Mouse (Mus musculus) A20 (cell line): ENCODE measurements at regions not wholly inside any gene's neighbourhood (a gene's known extent, or its start where the extent isn't known, plus 50 kb on each side); places are given as distances from the start of the nearest gene placed in this dataset.
A peak's percentile ranks its signal among the peaks of the same experiment; 100 is the strongest.

ENCODE experiments used
- DNase-seq: peaks from one replicate; pipeline ENCODE4 v3.0.0-alpha.2; 2011; ENCODE audit warnings: low read depth, low spot score

DNA sequence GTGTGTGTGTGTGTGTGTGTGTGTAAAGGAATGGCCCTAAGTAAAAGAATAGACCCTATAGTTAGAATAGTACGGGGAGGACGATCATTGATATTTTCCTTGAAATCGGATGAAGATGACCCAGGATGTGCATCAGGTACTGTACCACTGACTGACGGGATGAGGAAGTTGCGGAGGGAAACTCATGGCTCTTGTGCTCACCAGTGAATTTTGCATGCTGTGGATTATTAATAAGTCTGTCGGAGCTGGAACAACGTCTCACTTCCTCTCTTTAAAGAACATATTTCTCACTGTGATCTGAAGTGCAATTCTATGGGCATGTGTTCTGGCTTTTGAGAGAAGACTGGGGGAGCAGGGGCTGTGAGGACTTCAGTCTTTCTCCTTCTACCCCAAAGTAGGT is 218.8 kb upstream of the Tbc1d5 start:
- no peak for DNase-seq

DNA sequence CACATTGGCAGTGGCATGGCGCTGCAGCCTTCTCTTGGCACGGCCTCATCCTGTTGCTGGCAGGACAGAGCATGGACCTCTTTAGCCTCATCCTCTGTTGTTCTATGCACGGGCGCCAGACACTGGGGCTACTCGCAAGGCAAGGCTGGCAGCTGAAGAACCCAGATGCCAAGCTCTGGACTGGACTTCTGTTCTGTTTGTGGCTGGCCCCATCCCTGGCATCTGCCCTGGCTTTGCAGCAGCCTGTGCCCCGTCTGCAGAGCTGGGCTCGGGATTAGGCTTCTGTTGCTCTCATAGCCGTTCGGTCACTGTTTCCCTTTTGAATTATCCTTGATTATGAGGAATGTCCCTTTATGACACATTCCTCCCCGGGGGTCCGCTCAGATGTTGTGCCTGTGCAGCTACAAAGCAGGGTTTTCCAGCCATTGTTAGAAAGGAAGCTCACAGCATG is 214.6 kb upstream of the Tbc1d5 start:
- no peak for DNase-seq

DNA sequence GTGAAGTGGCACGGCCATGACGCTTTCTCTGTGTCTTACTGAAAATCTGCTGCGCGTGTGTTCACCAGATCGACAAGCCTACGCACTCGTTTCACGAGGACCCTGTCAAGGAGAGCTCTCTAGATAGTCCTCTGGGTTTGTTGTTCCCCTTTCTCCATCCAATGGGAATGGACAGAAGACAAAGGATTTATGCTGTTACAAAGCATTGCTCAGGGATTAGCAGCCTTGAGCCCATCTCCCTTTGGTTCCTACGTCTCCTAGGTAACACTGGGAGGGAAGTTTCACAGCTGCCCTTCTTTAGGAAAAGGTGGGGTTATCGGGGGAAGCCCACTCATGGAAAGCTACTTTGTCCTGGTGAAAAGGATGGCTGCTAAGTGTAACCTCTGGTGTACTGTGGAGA is 212.7 kb upstream of the Tbc1d5 start:
- DNase-seq, result no peak

DNA sequence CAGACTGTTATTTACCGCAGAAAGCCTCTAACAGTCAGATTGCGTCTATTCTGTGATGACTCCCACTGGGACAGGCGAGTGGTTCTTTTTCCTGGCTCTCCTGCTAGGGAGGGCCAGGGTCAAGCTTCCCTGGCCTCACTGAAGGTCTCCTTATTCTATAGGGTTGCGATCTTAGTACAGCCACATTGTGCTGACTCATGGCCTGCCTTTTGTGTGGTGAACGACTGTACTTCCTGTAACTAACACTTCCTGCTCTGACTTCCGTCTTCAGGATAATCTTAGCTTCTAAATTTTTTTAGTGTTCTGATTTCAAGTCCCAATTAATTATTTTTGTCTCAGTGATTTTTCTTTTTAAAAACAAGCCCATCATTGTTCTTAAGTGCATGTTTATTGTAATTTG is 203.4 kb upstream of the Tbc1d5 start:
- DNase-seq, result no peak

DNA sequence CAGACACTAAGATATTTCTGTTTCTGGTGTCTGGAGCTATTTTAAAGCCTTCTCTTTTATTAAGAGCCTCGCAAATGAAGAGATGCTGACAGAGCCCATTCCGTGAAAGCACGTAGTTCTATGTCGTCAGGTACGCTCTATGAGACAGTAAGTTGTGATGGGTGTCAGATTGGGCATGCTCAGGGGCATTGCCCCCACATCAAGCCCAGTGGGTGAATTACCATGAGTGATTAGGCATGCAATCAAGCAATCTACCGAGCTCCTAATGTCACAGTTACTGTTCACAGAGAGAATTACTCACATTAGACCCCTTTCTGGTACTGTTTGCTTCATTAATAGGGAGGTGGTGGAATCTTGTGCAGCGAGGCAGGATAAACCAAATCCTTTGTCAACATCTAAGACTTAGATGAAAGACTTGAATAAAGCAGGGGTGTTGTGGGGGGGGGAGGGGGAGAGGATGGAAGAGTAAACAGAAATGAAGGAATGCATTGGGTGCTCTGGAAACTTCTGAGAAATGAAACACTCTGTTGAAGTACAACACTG is 192.9 kb upstream of the Tbc1d5 start:
- DNase-seq, result no peak

DNA sequence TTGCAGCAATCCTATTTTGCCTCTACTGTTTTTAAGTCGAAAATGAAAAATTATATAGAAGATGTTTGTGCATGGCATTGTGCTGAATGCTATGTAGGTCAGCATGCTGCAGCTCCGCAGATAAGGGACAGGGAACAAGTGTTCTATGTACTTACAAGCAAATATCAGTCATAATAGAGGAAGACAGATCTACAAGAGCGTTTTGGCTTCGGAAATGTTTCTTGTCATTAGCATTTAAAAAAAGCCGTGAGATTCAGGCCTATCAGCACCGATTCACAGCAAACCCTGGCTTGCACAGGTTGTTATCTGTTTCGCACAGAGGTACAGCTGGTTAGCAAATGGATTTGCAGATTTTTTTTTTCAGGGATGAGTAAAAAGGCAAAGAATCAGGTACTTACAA is 191.8 kb upstream of the Tbc1d5 start:
- no peak for DNase-seq

DNA sequence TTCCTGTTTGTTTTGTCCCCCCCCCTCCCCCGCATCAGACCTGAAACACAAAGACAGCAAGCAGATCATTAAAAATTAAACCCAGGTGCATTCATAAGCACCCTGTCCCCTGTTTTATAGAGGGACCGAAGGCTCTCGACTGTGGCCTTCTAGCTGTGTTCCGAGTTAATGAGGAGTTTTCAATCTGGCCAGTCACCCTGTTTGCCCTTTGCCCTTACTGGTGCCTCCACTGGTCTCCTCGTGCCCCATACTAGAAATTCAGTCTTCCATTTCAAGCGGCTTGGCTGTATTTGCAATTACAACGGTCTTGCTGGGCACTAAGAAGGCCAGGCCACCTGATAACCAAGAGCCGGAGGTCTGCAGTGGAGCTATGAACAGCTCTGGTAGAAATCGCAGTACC is 190.9 kb upstream of the Tbc1d5 start:
- no peak for DNase-seq

DNA sequence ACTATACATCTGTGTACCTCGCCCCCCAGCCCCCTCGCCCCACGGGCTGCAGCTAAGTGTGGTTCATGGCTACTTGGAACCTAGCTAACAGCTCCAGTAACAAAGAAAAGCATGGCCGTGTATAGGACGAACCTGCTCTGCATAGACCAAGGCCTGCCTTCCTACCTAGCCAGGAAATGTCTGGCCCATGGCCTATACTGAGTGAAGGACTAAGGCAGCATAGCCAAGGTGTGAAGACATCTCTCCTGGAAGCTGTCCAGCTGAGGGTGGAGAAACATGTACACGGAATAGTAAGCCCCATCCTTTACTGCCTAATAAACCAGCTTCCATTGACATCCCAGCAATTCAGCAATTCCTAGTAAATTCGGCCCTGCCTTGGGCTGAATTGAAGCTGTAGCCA is 183.6 kb upstream of the Tbc1d5 start:
- no peak for DNase-seq

DNA sequence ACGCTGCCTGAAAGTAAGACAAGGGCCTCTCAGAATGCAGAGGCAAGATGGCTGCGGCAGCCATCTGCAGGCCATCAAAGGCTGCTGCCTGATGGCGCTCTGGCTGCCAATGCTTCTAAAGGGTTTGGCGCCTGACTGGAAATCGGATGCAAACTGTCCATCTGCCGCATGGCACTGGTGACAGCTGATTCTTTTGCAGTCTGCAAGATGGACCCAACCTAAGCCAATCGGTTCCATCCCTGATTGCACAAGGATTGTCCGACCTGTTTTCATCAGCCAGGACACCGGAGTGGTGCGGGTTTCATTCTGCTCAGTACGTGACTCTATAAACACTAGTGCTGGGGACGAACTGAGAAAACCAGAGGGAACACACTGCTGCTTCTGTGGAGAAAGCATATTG is 183.1 kb upstream of the Tbc1d5 start:
- DNase-seq, result no peak

DNA sequence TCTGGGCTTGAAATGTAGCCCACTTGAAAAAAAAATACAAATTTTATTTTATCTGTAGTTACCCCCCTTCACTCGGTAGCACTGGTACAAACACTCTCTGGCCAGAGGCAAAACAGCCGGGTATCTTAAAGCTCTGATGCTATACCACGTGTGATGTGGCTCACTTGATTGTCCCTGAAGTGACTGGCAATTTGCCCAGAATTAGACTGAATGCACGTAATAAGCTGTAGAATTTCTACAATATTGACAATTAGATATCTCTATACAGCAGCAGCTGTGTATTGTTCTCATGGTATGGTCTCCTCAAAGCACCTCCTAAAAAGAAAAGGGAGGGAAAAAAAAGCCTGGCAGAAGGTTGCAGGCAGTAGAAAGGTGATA is 179.2 kb upstream of the Tbc1d5 start:
- DNase-seq, result no peak

DNA sequence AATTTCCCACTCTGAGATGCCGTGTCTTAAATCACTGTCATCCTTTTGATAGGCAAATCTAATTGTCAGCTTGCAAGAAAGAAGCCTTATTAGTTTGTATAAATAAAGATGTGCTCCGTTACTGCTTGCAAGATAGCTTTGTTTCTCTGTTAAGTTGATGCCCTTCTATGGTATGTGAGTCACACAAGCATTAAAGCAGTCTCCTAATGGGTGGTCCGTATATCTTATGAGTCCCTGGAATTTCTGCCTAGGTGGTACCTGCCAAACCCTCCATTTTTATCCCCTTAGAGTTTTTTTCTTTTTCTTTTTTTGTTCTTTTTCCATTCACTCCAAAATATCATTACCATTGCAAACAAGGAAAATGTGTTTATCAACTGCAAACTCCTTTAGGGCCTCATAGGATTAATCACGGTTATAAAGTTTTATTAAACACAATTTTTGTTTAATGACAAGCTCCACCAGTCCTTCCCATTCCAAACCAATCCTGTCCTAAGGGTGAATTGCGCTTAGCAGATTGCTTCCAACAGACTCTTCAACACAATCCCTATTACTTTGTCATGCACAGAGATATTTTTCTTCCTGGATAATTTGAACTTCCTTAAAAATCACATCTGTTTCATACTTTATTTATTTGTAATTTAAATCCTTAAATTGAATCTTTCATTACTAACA is 178.7 kb upstream of the Tbc1d5 start:
- DNase-seq, result no peak

DNA sequence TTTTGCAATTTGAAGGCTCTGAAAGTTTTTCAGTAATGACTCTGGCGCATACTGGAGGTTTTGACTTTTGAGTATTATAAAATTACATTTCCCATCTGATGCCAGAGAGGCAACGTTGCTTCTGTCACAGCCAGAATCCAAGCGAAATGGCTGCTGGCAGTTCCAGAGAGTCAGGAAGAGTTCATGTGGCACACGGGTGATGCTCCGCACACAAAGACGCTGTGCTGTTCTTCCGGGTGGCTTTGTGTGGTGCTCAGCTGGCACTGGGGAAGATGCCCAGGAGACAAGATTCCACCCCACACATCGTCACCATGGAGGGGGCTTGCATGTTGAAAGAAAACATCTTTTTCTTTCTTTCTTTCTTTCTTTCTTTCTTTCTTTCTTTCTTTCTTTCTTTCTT is 177.3 kb upstream of the Tbc1d5 start:
- DNase-seq, result no peak

DNA sequence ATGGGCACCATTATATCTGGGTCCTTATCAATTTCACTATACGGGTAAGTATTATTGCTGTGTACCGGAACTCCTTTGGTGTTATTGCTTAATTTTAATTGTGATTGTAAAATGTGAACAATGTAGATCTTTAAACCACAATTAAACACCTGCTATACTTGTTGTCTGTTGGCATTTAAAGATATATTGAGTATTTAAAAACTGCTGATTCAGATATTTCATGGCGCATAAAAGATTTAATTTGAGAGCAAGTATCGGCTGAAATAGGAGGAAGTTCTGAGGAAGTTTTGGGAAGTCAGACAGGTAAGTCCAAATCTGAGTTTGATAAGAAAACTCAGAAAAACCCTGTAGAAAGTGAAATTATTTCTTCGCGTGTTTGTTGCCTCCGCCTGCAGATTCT is 142.7 kb upstream of the Tbc1d5 start:
- no peak for DNase-seq

DNA sequence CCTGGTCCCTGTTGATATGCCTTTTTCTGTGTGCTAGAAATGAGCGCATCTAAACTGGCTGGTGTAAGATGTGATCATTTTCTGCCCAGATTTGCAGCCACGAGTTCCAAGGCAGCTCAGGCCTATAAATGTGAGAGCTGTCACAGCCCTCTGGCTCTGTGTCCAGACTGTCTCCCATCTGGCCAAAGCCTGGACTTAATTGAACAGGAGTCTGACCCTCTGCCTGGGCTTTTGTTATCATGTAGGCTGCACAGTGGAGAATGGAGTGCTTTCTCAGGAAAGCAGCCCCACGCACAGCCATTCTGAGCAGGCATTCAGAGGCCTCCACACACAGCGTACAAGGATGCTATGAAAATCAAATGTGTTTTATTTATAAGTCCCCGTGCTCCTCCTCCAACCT is 141.9 kb upstream of the Tbc1d5 start:
- no peak for DNase-seq

DNA sequence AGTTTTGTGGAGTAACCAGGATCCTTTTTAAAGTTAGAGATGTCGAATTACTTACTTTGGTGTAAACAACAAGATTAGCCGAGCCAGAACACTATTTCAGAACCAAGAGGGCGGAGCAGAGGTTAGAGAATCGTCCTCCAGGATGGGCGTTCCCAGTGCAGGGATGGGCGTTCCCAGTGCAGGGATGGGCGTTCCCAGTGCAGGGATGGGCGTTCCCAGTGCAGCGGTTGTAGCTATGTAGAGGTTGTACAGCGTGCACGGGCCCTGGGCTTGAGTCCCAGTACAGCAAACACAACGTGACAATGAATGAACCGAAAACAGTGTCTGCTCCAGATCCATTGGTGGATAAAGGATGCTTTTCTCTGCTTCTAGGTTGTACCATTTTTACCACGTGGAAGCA is 125.8 kb upstream of the Tbc1d5 start:
- no peak for DNase-seq

DNA sequence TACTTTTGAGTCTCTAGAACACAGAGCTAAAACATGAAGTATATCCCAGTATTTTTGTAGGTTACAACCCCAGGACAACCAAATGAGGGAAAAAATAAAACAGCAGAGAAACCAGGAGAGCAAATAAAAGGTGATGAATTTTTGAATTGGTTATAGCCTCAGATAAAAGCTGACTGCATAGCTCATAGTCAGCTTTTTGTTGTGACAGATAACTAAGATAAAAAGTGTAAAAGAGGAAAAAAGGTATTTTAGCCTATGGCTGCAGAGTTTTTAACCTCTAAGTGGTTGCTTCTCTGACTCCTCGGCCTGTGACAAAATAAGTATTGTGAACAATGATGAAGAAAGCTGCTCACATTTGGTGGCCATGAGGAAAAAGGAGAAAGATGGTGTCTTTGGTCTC is 111.6 kb upstream of the Tbc1d5 start:
- DNase-seq, result no peak

DNA sequence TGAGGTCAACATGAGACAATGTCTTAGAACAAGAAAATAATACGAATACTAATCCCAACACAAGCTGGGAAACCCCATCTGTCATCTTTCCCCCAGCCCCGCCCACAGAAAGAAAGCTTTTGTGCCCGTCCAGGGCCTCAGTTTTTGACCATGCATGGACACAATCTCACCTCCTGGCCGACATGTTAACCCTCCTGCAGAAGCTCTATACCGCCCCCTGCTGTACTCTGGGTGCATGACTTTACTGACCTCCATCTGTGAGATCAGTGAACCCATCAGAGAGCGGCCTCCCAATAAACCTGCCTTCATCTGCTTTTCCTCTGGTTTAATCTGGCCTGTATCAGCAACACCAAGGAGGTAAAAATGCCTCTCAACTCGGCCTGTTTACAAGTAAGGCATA is 109.6 kb upstream of the Tbc1d5 start:
- peak; percentile 66 for DNase-seq

DNA sequence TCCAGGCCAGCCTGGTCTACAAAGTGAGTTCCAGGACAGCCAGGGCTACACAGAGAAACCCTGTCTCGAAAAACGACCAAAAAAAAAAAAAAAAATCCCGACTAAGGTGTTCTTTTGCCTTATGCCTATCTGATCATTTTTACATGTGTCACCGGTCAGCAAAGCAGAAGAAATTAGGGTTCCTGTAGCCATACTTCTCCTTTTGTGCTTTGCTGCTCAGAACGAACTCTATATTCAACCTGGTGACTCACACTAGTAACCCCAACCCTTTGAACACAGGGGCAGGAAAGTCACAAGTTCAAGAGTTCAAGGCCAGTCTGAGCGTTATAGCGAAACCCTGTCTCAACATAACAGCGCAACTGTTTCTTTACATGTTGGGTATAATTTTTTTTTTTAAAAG is 108.7 kb upstream of the Tbc1d5 start:
- DNase-seq, result peak; percentile 15

DNA sequence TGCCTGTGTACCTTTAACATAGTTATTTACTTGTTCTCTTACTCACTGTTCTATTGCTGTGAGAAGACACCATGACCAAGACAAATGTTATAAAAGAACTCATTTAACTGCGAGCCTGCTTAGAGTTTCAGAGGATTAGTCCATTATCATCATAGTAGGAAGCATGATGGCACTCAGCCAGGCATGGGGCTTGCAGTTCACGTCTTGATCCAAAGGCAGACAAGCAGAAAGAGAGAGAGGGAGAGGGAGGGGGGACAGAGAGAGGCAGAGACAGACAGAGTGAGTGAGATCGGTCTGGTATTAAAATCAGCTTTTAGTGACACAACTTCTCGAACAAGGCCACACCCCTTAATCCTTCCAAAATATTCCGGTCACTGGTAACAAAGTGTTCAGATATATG is 106.2 kb upstream of the Tbc1d5 start:
- DNase-seq, result no peak

DNA sequence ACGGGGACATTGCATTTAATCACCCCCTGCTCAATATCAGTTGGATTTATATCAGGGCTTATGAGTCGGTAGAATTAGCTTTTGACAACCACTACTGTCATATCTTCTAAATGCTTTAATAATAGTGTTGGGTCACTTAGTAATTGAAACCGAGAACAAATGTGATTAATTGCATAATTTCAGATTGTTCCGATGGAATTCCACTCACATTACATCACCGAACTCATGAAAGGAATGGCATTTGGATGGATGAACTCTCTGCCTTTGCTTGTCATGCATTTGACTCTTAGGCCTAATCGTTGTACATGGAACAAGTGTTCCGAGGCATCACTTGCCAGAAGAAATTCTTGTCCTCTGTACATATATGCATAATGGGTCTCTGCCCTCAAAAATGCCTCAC is 99.6 kb upstream of the Tbc1d5 start:
- DNase-seq, result no peak

DNA sequence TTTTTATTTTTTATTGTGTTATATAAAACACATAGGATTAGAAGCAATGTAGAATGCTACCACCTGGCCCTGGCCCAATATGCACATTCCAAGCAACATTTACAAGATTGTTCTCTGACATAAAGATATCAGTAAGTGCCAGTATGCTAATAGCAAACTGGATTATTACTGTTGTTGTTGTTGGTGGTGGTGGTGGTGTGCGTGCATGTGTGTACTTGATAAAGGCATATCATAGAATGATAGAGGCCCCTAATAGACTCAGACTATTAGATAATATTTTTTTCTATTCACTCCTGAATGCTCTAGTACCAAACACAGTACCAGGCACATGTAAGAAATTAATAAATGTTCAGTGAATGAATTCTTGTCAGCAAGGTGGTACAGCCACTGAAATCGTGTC is 98.9 kb upstream of the Tbc1d5 start:
- no peak for DNase-seq

DNA sequence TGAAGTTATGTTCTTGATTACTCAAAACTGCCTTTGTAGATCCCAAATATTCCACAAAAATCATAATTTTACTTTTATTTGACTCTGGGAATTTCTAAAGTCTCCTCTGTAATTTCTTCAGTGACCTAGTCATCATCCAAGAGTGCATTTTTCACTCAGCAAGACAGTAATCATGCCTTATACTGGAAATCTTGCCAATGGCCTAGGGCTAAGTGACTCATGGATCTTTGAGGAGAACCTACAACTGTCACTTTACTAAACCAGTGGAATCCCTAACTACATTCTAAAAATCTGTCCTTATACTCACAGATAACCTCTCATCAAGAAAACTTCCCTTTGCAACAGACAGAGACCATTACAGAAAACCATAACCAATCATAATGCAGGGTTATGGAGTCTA is 98.0 kb upstream of the Tbc1d5 start:
- DNase-seq, result no peak

DNA sequence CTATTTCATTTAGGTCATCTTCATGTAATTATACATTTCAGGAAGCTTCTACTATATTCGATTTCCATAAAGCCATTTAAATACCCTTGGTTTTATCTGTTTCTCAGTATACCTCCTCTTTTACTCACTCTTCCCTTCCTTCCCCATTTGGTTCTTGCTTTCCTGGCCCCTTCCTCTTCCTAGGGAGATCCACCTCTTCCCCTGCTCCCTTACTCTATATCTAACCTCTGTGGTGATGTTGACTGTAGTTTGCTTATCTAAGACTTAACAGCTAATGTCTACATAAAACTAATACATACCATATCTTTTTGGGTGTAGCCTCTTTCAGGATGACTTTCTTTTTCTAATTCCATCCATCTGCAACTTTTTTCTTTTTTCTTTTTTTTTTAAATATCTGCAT is 92.9 kb upstream of the Tbc1d5 start:
- no peak for DNase-seq

DNA sequence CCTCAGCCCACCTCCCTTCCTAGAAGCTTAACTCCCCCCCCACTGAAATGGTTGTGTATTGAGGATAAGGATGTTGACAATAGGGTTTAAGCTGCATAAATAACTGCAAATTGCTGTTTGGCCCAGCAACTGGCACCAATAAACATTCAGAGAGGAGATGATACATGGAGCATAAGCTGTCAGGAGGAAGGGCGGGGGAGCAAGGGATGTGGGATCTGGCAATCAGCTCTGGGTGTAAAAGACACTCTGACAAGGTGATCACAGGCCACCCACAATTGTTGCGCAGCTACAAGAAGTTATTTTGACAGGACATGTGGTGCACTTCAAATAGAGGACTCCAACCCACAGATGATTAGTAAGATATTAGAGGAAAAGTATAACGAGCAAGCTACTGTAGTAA is 83.8 kb upstream of the Tbc1d5 start:
- no peak for DNase-seq
